Comparison of ENCODE assay signal across 9 mouse cellular contexts in genomic region chr15:79432892-79433291, GRCm38 (mm10). TPM values are rescaled to one million over a fixed set of nuclear protein-coding genes. Genes with fewer than 3 reads are reported as not detected.
A peak's percentile ranks its signal among the peaks of the same experiment; 100 is the strongest.
DNase-seq lines count a peak whose midpoint lies in the region; ATAC-seq and TF ChIP-seq lines count a peak whose summit lies in the region.
"Had no signal": no experiment of that assay in that cellular context is flagged by ENCODE, and none has a peak within 500 bp of the region (broad histone marks: within the 10 kb centered on the region; RNA-seq: fewer than 3 reads in every experiment).

No protein-coding gene starts in this region.

- ATAC-seq in hematopoietic stem cell, adult 5-6 weeks (replicated peaks in 1 of 2; ENCODE audit: insufficient read depth in 1 of 2, low FRiP score in 2 of 2, low TSS enrichment in 1 of 2, low read depth in 1 of 2, poor library complexity in 2 of 2, severe bottlenecking in 2 of 2): peak; percentile 56 to 58
- ATAC-seq in megakaryocyte progenitor cell, adult 5-6 weeks (replicated peaks; ENCODE audit: poor library complexity): peak; percentile 51

- 26% methylated on average over 21 of the region's 21 CpGs for WGBS in cerebellum, adult 2 months
- WGBS in limb, embryonic 10.5 days: 83% methylated on average over 21 of the region's 21 CpGs

- TF ChIP-seq POLR2A in cerebellum, adult 2 months (IDR thresholded peaks at IDR 0.05; ENCODE audit: borderline replicate concordance, insufficient read depth, low read length): no peak

- H3K4me3 ChIP-seq in cerebellum, adult 2 months (replicated peaks; ENCODE audit: insufficient read depth, low read depth, low read length): no peak overlapping the region
- no peak overlapping the region for H3K4me3 ChIP-seq in limb, embryonic 10.5 days
- H3K4me3 ChIP-seq: erythroblast, embryonic 14.5 days had no signal

- peaks cover 100% of the 10 kb centered on the region for H3K36me3 ChIP-seq in limb, embryonic 10.5 days

- no peaks in the 10 kb centered on the region for H3K27me3 ChIP-seq in cerebellum, adult 2 months (ENCODE audit: control insufficient read depth, insufficient read depth, low read length)
- no peaks in the 10 kb centered on the region for H3K27me3 ChIP-seq in limb, embryonic 10.5 days (ENCODE audit: low read depth, poor library complexity, severe bottlenecking)

- H3K27ac ChIP-seq in cerebellum, adult 2 months (ENCODE audit: insufficient read depth, low read length): 0 out of 2 replicates have a peak overlapping the region, but pooled peaks have one; percentile 20
- peak overlapping the region; percentile 30; the same call in 1 of the 2 replicates for H3K27ac ChIP-seq in limb, embryonic 10.5 days

- peak in 1 of 2 experiments; percentile 28 for DNase-seq in cerebellum, adult 2 months
- DNase-seq in cerebellum, adult 9-10 months: no peak
- DNase-seq in embryo, embryonic 9.5 days (ENCODE audit: extremely low spot score): peak; percentile 38
- DNase-seq in limb, embryonic 10.5 days (ENCODE audit: low spot score): no peak
- no peak for DNase-seq in spleen, postnatal 4 days (ENCODE audit: low spot score in 2 of 2)
- no peak for DNase-seq in testis, postnatal 14 days (ENCODE audit: low spot score)

- H3K9me3 ChIP-seq in limb, embryonic 10.5 days (replicated peaks): no peaks in the 10 kb centered on the region; the same call in 1 of the 2 replicates

- no peak for TF ChIP-seq CTCF in cerebellum, adult 2 months (IDR thresholded peaks at IDR 0.05; ENCODE audit: borderline replicate concordance, insufficient read depth, low read depth, low read length)

- H3K4me1 ChIP-seq in cerebellum, adult 2 months (ENCODE audit: control insufficient read depth, insufficient read depth, low read length): peaks cover 46% of the 10 kb centered on the region
- H3K4me1 ChIP-seq in limb, embryonic 10.5 days: peaks cover 22% of the 10 kb centered on the region

RNA-seq across cellular contexts. Expression of gene Csnk1e, which starts 22.5 kb away (rescaled TPM):
- polyA plus RNA-seq in cerebellum, adult 2 months (2012; rRNA removed): 110 and 122 TPM in 2 replicates
- total RNA-seq in hematopoietic stem cell, adult 5-6 weeks (2017): 55.3 and 55.5 TPM in 2 replicates
- polyA plus RNA-seq in limb, embryonic 10.5 days (2016; fragmentation: Nextera tagmentation; extraction: Ambion mirVana): 152 and 170 TPM in 2 replicates
- 32.0 and 45.6 TPM in 2 replicates for total RNA-seq in megakaryocyte progenitor cell, adult 5-6 weeks (2015)
- 29.1 and 30.7 TPM in 2 replicates for total RNA-seq in megakaryocyte progenitor cell, adult 5-6 weeks (2017)

RNA-seq across cellular contexts. Expression of gene Tmem184b, which starts 29.5 kb away (rescaled TPM):
- polyA plus RNA-seq in cerebellum, adult 2 months (2012; rRNA removed): 88.5 and 95.4 TPM in 2 replicates
- total RNA-seq in hematopoietic stem cell, adult 5-6 weeks (2017): 3.5 and 6.5 TPM in 2 replicates
- polyA plus RNA-seq in limb, embryonic 10.5 days (2016; fragmentation: Nextera tagmentation; extraction: Ambion mirVana): 63.5 and 74.8 TPM in 2 replicates
- total RNA-seq in megakaryocyte progenitor cell, adult 5-6 weeks (2015): 12.0 and 12.2 TPM in 2 replicates
- 4.0 and 4.3 TPM in 2 replicates for total RNA-seq in megakaryocyte progenitor cell, adult 5-6 weeks (2017)
